Mouse (Mus musculus): ENCODE results near the gene Bsn.

- TF ChIP-seq CTCF (IDR thresholded peaks at IDR 0.05; ENCODE audit: low read depth, low read length) (no peak), POLR2A (IDR thresholded peaks at IDR 0.05; ENCODE audit: extremely low read depth, insufficient read depth, low read length) (no peak)
Measured at GRCm38 (mm10) chr9:108189488-108189786, 747 bp downstream of the Bsn start.
